Mouse (Mus musculus) frontal cortex, postnatal 36 days (tissue): ENCODE measurements at regions not wholly inside any gene's neighbourhood (a gene's known extent, or its start where the extent isn't known, plus 50 kb on each side); places are given as distances from the start of the nearest gene placed in this dataset.

Experiments
- DNase-seq, 2 experiments: peaks; one replicate each; pipeline ENCODE4 v3.0.0; 2022; ENCODE audit warnings: low spot score in 2 of 2

- no peak for DNase-seq
These were observed 466.2 kb downstream of the Klhl13 start for GRCm38 (mm10) chrX:22898698-22899051.

GRCm38 (mm10) chrX:22898048-22898697 lies 466.7 kb downstream of the Klhl13 start:
- no peak for DNase-seq

DNA sequence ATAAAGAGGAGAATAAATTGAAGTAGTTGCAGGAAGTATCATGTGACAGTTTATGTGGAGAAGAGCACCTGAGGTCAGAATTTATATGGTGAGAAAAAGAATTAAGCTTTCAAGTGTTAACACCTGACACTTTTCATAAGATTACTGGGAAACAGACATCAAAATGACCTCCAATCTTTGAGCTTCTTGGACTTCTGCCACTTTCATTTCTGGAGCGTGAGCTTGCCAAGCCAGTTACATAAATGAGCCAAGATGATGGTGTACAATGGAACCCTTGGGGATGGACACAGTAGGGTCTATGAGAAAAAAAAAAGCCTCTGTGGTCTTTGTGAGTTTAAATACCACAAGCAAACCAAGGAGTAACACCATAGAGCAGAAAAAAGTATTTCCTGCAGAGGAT lies 495.1 kb downstream of the Klhl13 start:
- no peak for DNase-seq

DNA sequence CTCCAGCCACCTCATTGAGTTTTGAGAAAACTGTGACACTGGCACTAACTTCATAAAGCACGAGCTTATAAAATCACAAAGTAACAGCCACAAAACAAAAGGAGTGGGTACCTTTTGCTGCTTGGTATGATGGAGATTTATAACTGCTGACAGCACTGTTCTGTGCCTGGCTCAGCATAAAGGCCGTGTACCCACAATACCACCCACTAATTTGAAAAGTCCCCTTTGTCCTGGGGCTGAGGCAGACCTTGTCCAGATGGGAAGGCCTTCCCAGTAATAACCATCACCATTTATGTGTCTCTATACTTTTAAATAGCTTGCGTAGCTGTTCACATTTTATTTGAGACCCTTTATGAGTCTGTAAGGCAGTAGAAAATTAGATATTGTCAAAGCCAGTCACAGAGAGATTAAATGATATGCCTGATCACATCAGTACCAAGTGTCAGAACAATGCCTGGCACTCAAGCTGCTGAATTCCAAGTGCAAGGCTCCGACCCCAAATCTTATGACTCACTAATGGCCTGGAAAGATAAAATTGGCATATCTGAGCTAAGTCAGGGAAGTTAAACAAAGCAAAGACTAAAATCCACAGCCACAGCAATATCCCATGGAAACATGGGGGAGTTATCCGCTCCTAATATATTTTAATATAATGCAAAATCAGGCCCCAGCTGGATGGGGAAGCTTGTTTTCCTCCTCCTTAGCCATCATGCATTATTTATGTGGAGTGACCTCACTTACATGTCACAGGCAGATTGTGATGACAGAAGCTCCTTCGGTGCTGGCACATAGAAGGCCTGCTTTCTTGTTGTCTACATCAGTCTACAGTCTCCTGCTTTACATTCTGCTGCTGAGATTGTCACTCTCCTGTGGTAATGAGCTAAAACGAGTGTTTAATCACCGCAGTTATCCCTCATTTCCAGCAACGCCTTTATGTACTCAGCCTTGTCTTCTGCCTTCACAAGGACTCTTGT lies 515.1 kb downstream of the Klhl13 start:
- no peak for DNase-seq

DNA sequence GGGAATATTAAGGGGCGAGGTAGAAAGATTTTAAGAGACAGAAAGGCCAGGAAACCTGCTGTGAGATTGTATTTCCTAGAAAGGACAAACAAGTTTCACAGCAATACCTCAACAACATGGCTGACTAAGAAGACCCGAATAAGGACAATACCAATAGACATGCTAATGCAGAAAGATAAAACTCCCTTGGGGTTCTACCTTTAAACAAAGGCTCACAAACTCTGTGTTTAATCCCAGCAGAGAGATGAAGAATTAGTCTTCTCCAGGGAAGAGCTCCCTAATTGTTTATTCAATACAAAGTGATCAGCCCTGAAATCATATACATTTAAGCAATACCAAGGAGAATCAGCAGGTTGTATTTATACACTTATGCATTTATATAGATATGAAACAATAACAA lies 516.1 kb downstream of the Klhl13 start:
- DNase-seq, result no peak

GRCm38 (mm10) chrX:22833226-22833625 lies 531.7 kb downstream of the Klhl13 start:
- DNase-seq, result no peak

- DNase-seq, result no peak
These were observed 559.7 kb downstream of the Klhl13 start for GRCm38 (mm10) chrX:22805184-22805583.

- DNase-seq, result peak in 1 of 2 experiments; percentile 1
These were observed 594.8 kb downstream of the Klhl13 start for GRCm38 (mm10) chrX:22769971-22770530.

GRCm38 (mm10) chrX:22739235-22739634 lies 625.6 kb downstream of the Klhl13 start:
- DNase-seq, result no peak

DNA sequence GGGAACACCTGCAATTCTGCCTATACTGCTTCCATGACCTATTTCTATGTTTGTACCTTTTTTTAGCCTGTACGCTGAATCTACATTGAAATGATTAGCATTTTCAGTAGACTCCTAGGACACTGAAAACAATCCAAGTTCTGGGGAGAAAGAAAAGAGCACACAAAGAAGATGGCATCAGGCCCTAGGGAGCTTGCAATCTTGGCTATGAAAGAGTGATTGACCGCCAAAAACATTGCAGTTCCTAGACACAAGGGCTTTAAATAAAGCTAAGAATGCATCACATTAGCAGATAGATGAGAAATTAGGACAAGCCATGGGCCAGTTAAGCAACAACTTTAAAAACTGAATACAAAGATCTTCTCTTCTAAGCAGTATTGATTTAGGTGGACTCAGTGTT lies 666.7 kb downstream of the Klhl13 start:
- DNase-seq, result peak in 1 of 2 experiments; percentile 5

DNA sequence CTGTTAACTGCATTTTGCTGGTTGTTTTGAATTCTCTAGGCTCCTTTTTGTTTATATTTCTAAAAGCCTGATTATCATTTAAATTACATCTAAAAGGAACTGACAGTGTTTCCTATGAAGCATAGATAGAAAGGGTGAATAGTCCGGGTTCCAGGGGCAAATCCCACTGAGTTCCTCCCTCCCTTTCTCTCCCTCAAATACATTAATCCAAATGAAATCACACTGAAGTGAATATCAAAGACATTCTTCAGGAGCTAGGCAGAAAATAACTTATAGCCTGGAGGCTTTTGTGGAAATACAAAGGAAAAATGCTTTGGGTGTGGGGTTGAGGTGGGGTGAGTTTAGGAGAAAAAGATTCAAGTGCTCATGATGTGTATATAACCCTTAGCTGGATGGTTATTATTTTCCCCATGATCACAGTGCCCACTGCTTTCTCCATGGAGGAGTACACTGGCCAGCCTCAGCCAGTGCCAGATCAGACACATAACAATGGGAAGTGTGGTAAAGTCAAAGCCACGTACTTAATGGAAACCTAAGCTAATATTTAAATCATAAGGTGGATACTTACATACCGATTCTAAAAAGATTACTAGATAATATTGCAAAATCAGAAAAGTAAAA lies 707.0 kb downstream of the Klhl13 start:
- no peak for DNase-seq
